Mouse (Mus musculus) megakaryocyte progenitor cell, adult 5-6 weeks (primary cell): ENCODE data around the gene Mst1r. TPM values are rescaled to one million over a fixed set of nuclear protein-coding genes. Genes with fewer than 3 reads are reported as not detected.

Experiments used
- ATAC-seq: replicated peaks from 2 replicates; pipeline ENCODE4 v1.8.0; 2016; ENCODE audit warnings: mild to moderate bottlenecking, moderate TSS enrichment, inconsistent platforms; ENCODE audit not compliant: poor library complexity
- total RNA-seq, 2 experiments: library from RNA; stranded (forward) in 1 of 2; stranded (reverse) in 1 of 2; fragments of 157-497, 149-512 nt in 1 of 2; fragments of 200-1000 nt in 1 of 2; gene quantifications; 2 replicates each; pipeline versions ENCODE4 v1.2.3 to v1.2.4; 2015 to 2017

Mst1r gene
- total RNA-seq, 2 experiments from 2014 or later, result not detected

DNA sequence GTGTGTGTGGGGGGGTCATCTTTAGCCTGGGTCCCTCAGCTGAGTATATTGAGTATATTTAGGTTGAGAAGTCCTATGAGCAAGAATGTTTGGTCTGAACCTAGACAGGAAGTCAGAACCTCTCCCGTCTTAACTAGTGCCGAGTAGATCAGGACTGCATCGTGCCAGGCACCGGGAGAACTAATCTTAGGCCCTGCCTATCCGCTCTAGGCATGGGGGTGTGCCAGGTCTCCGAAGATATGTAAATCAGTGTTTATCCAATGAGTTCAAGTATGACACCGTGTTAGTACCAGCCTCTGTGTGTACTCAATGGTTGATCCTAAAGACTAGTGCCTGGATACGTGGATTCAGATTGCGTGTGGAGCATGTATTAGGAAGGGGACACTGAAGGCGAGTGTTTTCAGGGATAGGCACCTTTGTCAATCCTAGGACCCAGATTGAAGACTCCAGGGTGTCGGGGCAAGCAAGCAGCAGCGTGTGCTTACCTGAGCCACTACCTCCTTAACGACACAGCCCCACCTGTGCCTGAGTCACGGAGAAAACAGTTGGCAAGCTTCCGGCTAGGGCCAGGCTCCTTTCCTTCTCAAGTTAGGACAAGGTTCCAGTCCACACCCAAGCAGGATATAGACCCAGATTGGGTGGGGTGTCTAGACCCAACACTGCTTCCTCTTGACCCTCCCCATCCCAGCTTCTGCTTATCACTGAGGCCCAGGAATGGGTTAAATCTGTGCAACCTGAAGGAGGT, 3.5 kb downstream of the Mst1r start:
- no peak for ATAC-seq

GRCm38 (mm10) chr9:107914764-107915420, 8.2 kb downstream of the Mst1r start:
- no peak for ATAC-seq

DNA sequence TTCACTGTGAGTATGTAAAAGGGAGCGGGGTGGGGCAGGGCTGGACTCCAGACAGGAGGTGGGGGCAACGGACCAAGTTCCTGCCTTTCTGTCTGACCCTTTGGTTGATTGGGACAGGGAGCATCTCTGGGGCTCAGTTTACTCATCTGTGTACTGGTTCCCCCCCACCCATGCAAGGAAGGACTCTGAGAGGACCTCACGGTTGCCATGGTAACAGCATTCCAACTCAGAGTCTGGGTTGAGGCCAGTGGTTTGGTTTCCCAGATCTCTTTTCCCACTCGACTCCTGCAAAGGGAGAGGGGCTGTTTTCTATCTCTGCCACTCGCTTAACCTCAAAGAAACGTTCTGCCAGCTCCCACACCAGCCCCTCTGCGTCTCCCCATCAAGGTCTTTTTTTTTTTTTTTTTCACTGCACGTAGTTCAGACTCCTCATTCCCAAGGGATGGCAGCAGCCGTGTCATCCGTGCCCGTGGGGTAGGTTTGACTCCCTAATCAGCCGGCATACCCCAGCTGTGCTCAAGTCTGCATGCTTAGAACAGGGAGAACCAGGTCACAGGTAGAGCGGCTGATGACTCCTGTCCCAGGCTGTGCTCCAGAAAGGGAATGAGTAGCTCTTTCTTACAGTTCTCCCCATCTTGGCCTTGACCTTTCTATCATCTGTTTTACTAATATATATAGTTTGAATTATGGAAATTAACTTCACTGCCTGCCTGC, 11.4 kb downstream of the Mst1r start:
- ATAC-seq, result no peak

GRCm38 (mm10) chr9:107918884-107919283, 12.2 kb downstream of the Mst1r start:
- no peak for ATAC-seq

DNA sequence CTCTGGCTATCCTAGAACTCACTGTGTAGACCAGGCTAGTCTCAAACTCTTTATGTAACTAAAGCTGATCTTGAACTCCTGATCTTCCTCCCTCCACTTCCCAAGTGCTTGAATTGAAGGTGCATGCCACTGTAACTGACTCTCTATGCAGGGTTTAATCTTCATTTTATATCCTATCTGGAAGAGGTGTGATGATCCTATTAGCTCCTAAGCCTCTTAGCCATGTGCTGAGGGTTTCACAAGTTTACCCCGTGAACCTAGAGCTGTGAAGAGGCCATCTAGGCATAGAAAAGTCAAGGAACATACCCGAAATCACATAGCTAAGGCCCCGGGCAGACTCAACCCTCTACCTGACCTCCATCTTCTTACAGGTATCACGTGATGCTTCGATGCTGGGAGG, 12.8 kb downstream of the Mst1r start:
- no peak for ATAC-seq

DNA sequence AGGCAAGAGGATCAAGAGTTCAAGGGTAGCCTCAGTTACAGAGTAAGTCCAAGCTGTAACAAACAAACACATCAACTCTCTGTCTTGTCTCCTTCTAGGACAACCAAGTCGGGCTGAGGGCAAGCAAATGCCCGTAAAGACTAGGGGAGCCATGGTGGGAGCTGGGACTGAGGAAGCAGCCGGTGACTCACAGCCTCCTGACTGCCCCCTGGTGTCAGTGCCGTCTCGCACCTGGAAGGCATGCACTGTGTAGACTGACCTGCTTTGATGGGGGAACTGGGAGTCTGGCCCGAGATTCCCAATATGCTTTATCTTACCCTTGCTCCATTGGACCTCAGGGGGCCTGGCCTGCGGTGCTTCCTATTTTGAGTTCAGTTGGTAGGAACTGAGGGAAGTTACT, 16.3 kb downstream of the Mst1r start:
- peak; percentile 73 for ATAC-seq

DNA sequence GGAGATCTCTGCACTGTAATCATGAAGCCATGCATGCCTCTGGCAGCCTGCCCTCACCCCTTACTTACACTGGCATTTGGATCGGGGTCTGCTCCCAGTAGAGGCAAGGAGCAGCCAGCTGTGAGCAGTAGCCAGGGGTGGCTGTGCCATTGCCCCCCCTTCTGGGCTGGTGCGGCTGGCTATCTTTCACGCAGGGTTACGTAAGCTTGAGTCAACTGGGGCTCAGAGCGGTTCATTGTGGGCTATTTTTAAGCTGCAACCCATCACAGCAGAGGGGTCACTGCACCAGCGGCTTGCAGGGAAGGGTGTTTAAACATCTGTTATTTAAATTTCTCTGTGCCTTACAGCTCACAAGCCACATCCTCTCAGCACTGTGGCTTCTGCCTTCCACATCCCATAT, 17.3 kb downstream of the Mst1r start:
- peak; percentile 80 for ATAC-seq

DNA sequence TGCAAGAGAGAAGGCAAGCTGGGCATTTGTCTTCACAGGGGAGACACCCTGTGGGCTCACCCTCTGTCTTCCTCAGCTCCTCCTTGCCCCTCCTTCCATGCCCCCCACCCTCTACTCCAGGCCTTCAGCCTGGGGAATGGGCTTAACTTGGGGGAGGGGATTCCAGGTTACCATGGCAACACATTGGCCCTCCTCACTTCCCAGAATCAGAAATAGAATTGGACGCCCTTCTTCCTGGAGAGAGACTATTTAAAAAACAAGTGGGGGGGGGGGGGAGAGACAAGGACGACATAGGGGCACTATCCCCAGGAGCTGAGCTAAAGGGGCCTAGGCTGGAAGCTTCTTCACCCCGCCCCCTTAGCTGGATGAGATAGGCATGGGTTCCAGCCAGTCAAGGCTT, 18.6 kb downstream of the Mst1r start:
- no peak for ATAC-seq

- ATAC-seq, result no peak
Measured at GRCm38 (mm10) chr9:107926920-107927420, 20.3 kb downstream of the Mst1r start.

- ATAC-seq, result no peak
Measured at GRCm38 (mm10) chr9:107927749-107928148, 21.1 kb downstream of the Mst1r start.

DNA sequence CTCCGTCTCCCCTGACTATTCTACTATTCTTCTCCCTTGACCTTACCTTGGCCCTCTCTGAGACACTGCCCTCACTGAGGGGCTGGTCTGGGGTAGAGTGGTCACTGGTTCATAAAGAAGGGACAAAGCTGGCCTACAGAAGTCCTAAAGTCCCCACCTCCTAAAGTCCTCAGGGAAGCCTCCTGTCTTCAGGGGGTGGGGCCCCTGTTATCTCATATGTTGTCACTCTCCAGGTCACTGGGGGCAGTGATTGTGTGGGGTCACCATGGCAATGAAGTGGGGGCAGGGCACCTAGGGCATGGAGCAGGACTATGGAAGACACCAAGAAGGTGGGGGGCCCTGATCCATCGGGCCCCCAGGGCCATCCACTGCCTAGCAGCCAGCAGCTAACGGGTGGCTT, 21.5 kb downstream of the Mst1r start, which contains the start of gene Actl11:
TSS of gene Actl11 (plus strand) at position 301 of the 400 bp plus-strand sequence.
- ATAC-seq, result no peak

GRCm38 (mm10) chr9:107932221-107932620, 25.5 kb downstream of the Mst1r start:
- no peak for ATAC-seq

- ATAC-seq, result no peak
Measured at GRCm38 (mm10) chr9:107934146-107934545, 27.5 kb downstream of the Mst1r start.

GRCm38 (mm10) chr9:107935374-107935773, 28.7 kb downstream of the Mst1r start, which contains the start of gene Camkv:
Camkv (plus strand) TSS chr9:107935674.
- no peak for ATAC-seq

DNA sequence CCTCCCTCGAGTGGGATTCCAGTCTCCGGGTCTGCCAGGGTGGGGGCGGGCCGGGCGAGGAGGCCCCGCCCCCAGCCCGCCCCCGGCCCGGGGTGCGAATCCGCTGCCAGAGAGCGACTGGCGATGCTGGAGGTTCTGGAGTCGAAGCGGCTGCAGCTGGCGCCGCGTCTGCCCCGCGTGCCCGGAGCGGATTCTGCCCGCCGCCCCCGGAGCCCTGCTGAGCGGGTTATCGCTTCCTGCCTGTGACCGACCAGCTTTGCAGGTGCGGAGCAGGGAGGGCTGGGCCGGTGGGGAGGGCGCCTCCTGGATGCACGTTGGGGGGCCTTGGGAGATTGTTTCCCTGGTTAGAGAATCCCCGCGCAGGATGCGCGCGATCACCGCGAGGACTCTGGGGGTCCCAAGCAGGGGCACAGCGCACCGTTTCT, 29.1 kb downstream of the Mst1r start:
- ATAC-seq, result peak; percentile 58

DNA sequence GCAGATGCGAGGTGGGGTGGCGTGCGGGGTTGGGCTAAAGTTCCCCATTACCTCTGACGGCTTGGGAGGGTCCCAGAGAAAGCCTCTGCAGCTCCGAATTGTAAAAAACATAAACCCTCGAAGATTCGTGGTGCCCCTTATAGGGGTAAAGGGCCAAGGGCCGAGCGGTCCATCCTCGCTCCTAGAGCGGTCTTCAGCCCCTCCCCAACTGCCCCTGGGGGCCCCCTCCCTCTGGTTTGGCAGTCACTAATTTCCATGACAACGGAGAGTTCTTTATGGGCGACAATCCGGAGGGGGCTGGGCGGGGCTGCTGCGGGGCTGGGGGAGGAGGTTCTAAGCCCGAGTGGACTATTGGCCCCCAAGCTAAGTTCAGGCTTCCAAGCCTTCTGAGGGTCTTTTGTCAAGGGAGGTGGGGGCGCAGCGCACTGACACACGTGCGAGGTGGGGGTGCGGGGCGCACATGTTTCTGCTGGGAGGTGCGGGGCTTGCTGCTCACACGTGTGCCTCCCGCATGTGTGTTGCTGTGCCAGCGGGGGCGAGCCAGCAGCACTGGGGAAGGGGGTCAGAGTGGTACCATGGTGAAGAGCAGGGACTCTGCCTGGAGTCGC, 29.6 kb downstream of the Mst1r start:
- no peak for ATAC-seq

- ATAC-seq, result no peak
Measured at GRCm38 (mm10) chr9:107936831-107937230, 30.2 kb downstream of the Mst1r start.

DNA sequence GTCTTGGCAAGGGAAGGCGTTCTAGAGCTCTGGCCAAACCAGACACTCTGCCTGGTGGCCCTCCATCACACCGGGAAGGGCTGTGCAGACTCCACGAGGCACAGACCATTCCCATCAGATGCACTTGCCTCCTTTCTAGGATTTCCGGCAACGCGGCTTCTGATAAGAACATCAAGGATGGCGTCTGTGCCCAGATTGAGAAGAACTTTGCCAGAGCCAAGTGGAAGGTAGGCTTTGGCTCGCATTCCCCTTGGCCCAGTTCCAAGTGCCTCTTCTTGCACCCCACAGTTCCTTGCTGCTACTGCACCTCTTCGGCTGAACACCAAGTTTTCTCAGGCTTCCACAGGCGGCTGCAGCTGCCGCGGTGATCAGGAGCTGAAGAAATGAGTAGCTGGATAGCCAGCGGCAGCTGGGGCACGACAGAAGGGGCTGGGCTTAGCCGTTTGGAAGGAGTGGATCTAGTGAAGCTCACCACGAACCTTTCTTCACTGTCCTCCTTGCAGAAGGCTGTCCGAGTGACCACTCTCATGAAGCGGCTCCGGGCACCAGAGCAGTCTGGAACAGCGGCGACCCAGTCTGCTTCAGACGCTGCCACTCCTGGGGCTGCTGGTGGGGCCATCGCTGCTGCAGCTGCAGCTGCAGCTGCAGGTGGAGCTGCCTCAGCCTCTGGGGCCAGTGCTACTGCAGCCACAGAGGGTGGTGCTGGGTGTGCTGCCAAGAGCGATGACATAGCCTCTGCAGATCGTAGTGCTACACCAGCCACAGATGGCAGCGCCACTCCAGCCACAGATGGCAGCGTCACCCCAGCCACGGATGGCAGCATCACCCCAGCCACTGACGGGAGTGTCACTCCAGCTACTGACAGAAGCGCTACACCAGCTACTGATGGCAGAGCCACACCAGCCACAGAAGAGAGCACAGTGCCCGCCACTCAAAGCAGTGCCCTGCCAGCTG, 40.8 kb downstream of the Mst1r start:
- peak; percentile 54 for ATAC-seq

DNA sequence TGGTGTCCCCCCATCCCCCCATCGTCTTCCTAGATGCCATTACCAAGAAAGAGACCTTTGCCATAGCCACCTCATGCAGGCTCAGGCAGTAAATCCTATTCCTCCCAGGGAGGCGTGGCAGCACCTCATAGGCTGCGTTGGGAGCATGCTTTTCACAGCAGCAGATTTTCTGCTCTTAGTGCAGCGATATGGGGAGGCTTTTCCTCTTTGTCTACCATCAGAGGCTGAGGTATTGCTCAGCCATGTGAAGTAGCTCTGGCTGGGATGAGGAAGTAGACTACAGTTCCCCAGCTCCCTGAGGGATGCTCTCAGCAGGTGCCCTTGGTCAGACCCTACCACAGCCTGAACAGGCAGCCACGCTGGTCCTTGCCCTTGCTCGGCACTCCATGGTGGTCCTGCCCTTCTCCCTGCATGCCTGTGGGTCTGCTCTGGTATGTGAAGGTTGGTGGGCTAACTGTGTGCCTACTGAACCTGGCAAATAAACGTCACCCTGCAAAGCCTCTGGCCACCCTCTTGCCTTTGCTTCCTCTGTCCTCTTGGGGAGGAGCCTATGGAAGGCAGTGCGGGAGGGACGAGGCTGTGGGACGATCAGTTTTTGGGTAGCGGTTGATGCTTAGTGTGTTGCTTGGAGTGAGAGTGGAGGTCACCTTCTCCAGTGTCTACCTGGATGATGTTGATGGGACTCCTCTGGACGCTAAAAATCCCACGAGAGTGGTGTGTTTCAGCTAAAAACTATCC, 42.7 kb downstream of the Mst1r start:
- no peak for ATAC-seq
